Mouse (Mus musculus): ENCODE data around the gene Rrnad1. TPM values are rescaled to one million over a fixed set of nuclear protein-coding genes. Genes with fewer than 3 reads are reported as not detected.

Gene Rrnad1
- polyA plus RNA-seq (2017; shearing (Covaris generic)): 10 to 100 TPM; 18.7 to 20.8 TPM

DNA sequence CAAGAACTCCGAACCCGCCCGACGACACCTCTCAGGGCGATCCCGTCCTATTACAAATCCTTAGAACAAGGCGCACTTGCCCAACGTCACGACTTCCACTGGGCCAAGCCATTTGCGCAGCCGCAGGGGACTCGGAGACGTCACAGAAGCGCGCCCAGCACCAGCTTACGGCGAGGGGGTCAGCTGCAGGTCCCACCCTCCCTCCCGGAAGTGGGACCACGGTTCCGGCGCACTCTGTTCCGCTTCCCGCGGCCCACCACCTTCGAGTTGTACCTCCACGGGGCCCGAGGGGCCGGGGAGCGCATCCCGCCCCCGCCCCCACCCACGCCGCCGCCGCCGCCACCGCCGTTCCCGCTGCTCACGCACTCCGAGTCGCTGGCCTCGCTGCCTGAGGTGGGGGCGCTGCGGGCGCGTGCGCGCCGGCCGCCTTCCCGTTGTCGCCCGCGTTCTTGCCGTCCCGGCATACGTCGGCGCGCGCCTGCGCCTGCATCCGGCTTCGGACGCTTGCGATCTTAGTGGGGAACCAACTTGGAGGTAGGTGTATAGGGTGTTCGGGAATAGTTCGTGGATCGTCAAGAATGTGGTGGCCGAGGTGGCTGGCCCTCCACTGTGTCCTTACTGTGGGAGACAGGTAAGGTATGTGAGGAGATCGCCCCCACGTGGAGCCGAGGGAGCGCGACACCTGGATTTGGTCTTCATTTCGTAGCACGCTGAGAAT is at the start of gene Rrnad1, which contains the start of gene Isg20l2:
Rrnad1 (minus strand) TSS at position 640 of the 718 bp plus-strand sequence.
Isg20l2 (plus strand) TSS at position 237 of the 718 bp plus-strand sequence.

DNA sequence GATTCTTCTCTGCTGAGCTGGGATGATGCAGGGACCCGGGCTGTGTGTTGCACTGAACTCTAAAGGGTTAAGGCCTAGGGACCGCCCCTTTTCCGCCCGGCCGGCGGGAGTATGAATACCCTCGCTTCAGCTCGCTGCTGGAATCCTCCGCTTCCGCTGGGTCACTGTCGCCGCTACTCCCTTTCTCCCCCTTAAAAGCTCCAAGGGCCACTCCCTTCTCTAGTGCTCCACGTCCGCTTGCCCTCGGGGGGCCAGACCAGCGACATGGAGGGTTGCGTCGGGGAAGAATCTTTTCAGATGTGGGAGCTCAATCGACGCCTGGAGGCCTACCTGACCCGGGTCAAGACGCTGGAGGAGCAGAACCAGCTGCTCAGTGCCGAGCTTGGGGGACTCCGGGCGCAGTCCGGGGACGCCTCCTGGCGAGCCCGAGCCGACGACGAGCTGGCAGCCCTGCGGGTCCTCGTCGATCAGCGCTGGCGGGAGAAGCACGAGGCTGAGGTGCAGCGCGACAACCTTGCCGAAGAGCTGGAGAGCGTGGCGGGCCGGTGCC is 40.5 kb upstream of the Rrnad1 start, which contains the start of gene Nes:
Nes (plus strand) TSS at position 140 of the 550 bp plus-strand sequence.

DNA sequence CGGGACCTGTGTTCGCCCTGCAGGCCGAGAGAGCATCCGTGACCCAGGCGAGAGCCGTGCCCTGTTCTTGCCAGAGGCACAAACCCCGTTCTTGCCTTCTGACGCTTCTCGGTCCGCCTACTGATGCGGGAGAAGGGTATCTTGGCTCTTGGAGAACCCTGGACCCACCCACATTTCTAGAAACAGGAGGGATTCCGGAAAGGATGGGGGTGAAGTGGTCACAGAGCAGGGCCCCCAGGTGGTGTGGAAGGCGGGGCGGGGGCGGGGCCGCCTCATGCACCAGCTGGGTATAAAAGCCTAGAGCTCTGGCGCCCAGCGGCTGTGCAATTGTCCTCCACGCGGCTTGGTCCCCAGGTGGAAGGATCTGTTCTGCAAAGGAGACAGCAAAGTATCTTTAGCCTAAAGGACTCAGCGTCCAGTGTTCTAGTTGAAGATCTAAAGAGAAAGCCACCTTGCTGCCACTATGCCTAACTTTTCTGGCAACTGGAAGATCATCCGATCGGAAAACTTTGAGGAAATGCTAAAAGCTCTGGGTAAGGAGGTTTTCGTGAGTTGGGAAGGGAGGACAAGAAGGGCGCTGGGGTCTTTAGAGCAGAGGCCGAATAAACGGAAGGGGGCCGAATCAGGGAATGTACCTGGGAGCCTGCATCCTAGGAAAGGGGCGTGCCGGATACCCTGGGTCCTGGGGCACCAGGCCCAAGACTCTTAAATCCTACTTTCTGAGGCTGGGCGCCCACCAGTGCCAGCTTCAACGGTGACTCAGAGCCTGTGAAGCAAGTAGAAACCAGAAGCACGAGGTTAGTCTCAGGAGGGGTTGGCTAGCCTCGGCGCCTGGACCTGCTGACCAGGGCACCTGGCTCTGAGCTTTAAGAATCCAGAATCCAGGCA is 18.1 kb upstream of the Rrnad1 start, which contains the start of gene Crabp2:
Crabp2 (plus strand) TSS at position 289 of the 888 bp plus-strand sequence.

DNA sequence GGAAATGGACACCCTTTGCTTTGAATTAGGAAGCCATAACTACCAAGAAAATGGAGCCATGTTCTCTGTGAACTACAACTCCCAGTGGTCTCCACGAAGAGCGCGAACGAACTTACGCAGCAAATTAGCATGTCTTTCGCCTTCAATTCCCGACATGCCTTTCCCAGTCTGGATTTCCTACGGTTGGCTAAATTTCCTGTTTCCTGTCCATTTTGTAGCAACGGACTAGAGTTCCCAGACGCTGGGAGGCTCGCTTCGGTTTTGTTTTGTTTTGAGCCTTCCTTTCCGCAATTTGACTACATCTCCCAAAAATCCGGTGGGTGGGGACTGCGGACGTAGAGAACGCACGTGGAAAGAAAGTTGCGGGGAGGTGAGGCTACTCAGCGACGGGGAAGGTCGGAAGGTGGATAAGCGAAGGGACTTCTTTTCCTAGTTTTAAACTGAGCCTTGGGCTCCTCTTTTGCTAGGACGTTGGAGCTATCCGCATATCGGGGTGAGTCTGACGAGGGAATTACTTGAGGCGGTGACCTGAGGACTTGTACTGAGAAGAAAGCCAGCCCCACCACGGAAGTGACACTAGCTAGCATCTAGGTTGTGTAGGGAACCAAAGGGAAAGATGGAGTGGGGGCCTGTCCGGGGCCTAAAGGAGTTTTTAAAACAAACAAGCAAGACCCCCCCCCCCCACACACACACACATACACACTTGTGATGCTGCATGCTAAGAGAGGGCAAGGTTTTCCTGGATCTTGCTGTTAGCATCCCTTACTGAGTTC is 11.0 kb downstream of the Rrnad1 start, which contains the start of gene Mrpl24:
Mrpl24 (plus strand) TSS at position 171 of the 773 bp plus-strand sequence.

DNA sequence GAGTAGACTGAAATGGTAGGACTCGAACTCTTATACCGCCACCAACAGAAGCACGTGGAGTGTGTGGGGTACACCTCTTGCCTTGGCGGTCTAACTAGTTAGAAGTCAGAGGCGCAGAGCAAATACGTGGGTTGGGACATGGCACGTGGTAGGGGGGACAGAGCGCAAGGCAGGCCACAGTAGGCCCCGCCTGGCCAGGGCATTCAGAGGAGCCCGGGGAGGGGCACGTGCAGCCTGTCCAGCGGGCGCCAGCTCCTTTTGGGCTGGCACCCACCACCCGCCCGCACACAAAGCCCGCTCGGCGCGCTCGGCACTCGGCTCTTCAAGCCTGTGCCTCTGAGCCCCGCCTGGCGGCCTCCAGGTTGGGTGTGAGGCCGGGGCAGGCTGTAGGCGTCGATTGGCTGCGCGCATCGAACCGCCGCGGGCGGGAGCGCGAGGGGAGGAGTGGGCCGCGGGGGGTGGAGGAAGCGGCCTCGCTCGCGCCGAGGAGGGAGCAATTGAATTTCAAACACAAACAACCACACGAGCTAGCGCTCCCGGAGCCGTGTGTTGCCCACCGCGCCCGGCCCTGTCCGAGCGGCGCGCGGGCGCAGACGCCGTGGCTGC is 24.5 kb downstream of the Rrnad1 start, which contains the start of gene Hdgf:
Hdgf (plus strand) TSS at position 442 of the 606 bp plus-strand sequence.

DNA sequence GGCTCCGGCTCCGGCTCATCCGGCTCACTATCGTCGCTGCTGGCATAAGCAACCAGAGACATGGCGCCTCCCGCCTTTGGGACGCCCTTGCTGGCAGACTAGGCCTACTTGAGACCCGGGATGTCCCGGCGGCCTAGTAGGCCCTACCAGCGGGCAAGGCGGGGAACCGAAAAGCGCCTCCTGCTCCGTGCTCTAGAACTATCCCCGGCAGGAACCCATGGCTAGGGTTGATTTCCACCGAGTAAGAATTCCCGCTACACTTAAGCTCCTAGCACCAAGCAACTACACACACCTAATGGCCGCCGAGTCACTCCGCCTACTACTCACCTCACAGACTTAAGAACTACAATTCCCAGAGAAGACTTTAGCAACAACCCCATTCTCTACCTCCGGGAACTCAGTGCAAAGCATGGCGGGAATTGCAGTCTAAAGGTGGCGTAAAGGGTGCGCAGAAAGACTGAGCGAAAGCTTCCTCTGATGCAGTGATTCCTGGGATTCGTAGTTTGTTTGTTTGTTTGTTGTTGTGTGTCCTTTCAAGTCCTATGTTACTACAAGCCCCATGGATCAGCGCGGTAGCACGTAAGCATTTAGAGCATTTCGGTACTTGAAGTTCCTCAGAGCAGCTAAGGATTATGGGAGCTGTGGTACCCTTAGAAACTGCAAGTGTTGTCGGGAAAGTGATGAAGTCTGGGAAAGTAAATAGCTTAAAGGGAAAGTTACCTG is 45.1 kb downstream of the Rrnad1 start, which contains the start of gene Prcc:
Prcc (minus strand) TSS at position 328 of the 723 bp plus-strand sequence.

Other genes starting within 250 kb of the Rrnad1 start
- gene Lrrc71, start 182.1 kb downstream of the Rrnad1 start, polyA plus RNA-seq (2017; shearing (Covaris generic)): under 1 TPM in 1 of 2 experiments, not detected in 1; 0.78 TPM
- gene Ntrk1, start 135.6 kb downstream of the Rrnad1 start, polyA plus RNA-seq (2017; shearing (Covaris generic)): under 1 TPM in 1 of 2 experiments, not detected in 1; 0.23 TPM
- under 1 TPM; 0.34 to 0.94 TPM for gene Insrr, start 133.8 kb downstream of the Rrnad1 start, polyA plus RNA-seq (2017; shearing (Covaris generic))
- 10 to 100 TPM; 24.8 to 77.5 TPM for gene Pear1, start 106.4 kb downstream of the Rrnad1 start, polyA plus RNA-seq (2017; shearing (Covaris generic))
- gene Sh2d2a, start 84.0 kb downstream of the Rrnad1 start, polyA plus RNA-seq (2017; shearing (Covaris generic)): 100 to 1,000 TPM; 228 to 330 TPM
- 10 to 100 TPM; 13.8 to 16.3 TPM for gene Prcc, start 45.1 kb downstream of the Rrnad1 start, polyA plus RNA-seq (2017; shearing (Covaris generic))
- gene Hdgf, start 24.4 kb downstream of the Rrnad1 start, polyA plus RNA-seq (2017; shearing (Covaris generic)): 100 to 1,000 TPM; 146 to 171 TPM
- gene Mrpl24, start 11.2 kb downstream of the Rrnad1 start, polyA plus RNA-seq (2017; shearing (Covaris generic)): 100 to 1,000 TPM; 105 to 156 TPM
- gene Isg20l2, start 403 bp downstream of the Rrnad1 start, polyA plus RNA-seq (2017; shearing (Covaris generic)): 10 to 100 TPM; 35.7 to 42.3 TPM
- gene Crabp2, start 17.9 kb upstream of the Rrnad1 start, polyA plus RNA-seq (2017; shearing (Covaris generic)): under 1 TPM in 1 of 2 experiments, not detected in 1; 0.63 TPM
- gene Nes, start 40.4 kb upstream of the Rrnad1 start, polyA plus RNA-seq (2017; shearing (Covaris generic)): under 1 TPM in 1 of 2 experiments, not detected in 1; 0.15 TPM
- gene Bcan, start 69.5 kb upstream of the Rrnad1 start, polyA plus RNA-seq (2017; shearing (Covaris generic)): not detected
- not detected for gene Hapln2, start 96.9 kb upstream of the Rrnad1 start, polyA plus RNA-seq (2017; shearing (Covaris generic))
- gene Gpatch4, start 112.4 kb upstream of the Rrnad1 start, polyA plus RNA-seq (2017; shearing (Covaris generic)): 10 to 100 TPM; 16.3 to 32.1 TPM
- gene Naxe, start 127.8 kb upstream of the Rrnad1 start, polyA plus RNA-seq (2017; shearing (Covaris generic)): 100 to 1,000 TPM in 1 of 2 experiments, 10 to 100 TPM in 1; 83.1 to 104 TPM
- under 1 TPM in 1 of 2 experiments, not detected in 1; 0.07 TPM for gene Ttc24, start 147.6 kb upstream of the Rrnad1 start, polyA plus RNA-seq (2017; shearing (Covaris generic))
- gene Iqgap3, start 151.3 kb upstream of the Rrnad1 start, polyA plus RNA-seq (2017; shearing (Covaris generic)): 1 to 10 TPM in 1 of 2 experiments, under 1 TPM in 1; 0.61 to 2.1 TPM
- gene Mef2d, start 211.7 kb upstream of the Rrnad1 start, polyA plus RNA-seq (2017; shearing (Covaris generic)): 10 to 100 TPM; 71.6 to 97.8 TPM